Mouse (Mus musculus) embryonic facial prominence, embryonic 15.5 days (tissue): ENCODE results near the gene Aanat. TPM values are rescaled to one million over a fixed set of nuclear protein-coding genes. Genes with fewer than 3 reads are reported as not detected.

Experiments used
- ATAC-seq: fragments of 200-750 bp; cut with Nextera tagmentation; 2 replicates; pipeline ENCODE4 v1.8.0; 2017; ENCODE audit warnings: low read depth, moderate TSS enrichment; ENCODE audit not compliant: insufficient number of reproducible peaks, low FRiP score, low TSS enrichment
- H3K27ac ChIP-seq: fragments of 300-500 bp; sonication (generic); replicated peaks from 2 replicates; pipeline ENCODE4 v1.5.1; 2015; ENCODE audit warnings: mild to moderate bottlenecking, inconsistent platforms
- H3K27me3 ChIP-seq: fragments of 300-500 bp; sonication (generic); 2 replicates; pipeline ENCODE4 v1.6.1; 2015; ENCODE audit warnings: inconsistent platforms
- H3K36me3 ChIP-seq: fragments of 300-500 bp; sonication (generic); 2 replicates; pipeline ENCODE4 v1.6.1; 2015; ENCODE audit warnings: mild to moderate bottlenecking, inconsistent platforms
- H3K4me1 ChIP-seq: fragments of 300-500 bp; sonication (generic); 2 replicates; pipeline ENCODE4 v1.6.1; 2015; ENCODE audit warnings: inconsistent platforms
- H3K4me2 ChIP-seq: fragments of 300-500 bp; sonication (generic); replicated peaks from 2 replicates; pipeline ENCODE4 v1.6.1; 2015; ENCODE audit warnings: mild to moderate bottlenecking, inconsistent platforms
- H3K4me3 ChIP-seq: fragments of 300-500 bp; sonication (generic); replicated peaks from 2 replicates; pipeline ENCODE4 v1.5.1; 2015; ENCODE audit warnings: mild to moderate bottlenecking, inconsistent platforms
- H3K9ac ChIP-seq: fragments of 300-500 bp; sonication (generic); 2 replicates; pipeline ENCODE4 v1.6.1; 2015; ENCODE audit warnings: inconsistent platforms
- H3K9me3 ChIP-seq: fragments of 300-500 bp; sonication (generic); replicated peaks from 2 replicates; pipeline ENCODE4 v1.6.1; 2016; ENCODE audit warnings: inconsistent platforms
- whole genome bisulfite sequencing: fragments of 180-500 bp; shearing (Covaris S2); methylation state at CpG from one replicate; pipeline ENCODE4 v1.1.7; 2015; 5-methylcytosine and 5-hydroxymethylcytosine counted together
- polyA plus RNA-seq: library from polyadenylated mRNA; unstranded; fragments of >200 nt; fragmentation: Nextera tagmentation; extraction: Ambion mirVana; gene quantifications from 2 replicates; pipeline ENCODE4 v1.2.1, GENCODE M21; 2015

Gene Aanat
- polyA plus RNA-seq, 1 experiment from 2014 or later = not detected

DNA sequence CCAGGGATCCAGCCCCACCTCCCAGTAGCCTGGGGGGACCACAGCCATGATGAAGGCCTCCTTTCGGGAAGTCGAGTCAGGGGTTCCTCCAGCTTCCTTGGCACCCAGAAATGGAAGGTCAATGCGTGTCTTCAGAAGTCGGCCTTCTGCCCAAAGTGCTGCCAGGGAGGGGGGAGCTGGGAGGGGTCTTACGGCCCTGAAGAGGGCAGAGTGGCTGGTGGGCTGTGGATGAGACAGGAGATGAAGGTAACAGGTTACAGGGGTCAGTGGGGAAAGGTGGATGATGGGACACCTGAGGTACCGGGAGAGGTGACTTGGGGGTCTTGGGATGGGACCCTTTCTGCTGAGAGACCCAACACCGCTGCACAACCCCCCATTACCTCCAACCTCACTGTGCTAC lies 60.5 kb downstream of the Aanat start:
- Histone ChIP-seq H3K36me3 (no peaks in the 10 kb centered on the region), H3K4me2 (no peak overlapping the region), H3K27ac (peak overlapping the region; percentile 83), H3K9ac (no peak overlapping the region), H3K4me1 (peaks cover 68% of the 10 kb centered on the region), H3K4me3 (no peak overlapping the region), H3K27me3 (peaks cover under 1% of the 10 kb centered on the region; the same call in 1 of the 2 replicates), H3K9me3 (no peaks in the 10 kb centered on the region)
- WGBS = 73% methylated on average over 7 of the region's 7 CpGs
- no peak for ATAC-seq

Other genes with a start within 250 kb of the Aanat start
- gene Rnf157, start 173.4 kb upstream of the Aanat start, polyA plus RNA-seq = 15.7 and 17.0 TPM in 2 replicates
- 33.3 and 39.6 TPM in 2 replicates for gene Ubald2, start 152.3 kb upstream of the Aanat start, polyA plus RNA-seq
- 0.09 and 0.16 TPM in 2 replicates for gene Qrich2, start 120.2 kb upstream of the Aanat start, polyA plus RNA-seq
- gene Prpsap1, start 92.2 kb upstream of the Aanat start, polyA plus RNA-seq = 154 and 161 TPM in 2 replicates
- gene Sphk1, start 55.5 kb upstream of the Aanat start, polyA plus RNA-seq = 12.3 and 12.5 TPM in 2 replicates
- 14.2 and 14.6 TPM in 2 replicates for gene Ube2o, start 5.0 kb upstream of the Aanat start, polyA plus RNA-seq
- gene Rhbdf2, start 40.6 kb downstream of the Aanat start, polyA plus RNA-seq = 8.3 and 8.8 TPM in 2 replicates
- gene Prcd, start 67.1 kb downstream of the Aanat start, polyA plus RNA-seq = 3.6 and 3.8 TPM in 2 replicates
- gene Cygb, start 67.9 kb downstream of the Aanat start, polyA plus RNA-seq = 32.7 and 33.3 TPM in 2 replicates
- not detected in 2 replicates for gene St6galnac1, start 189.1 kb downstream of the Aanat start, polyA plus RNA-seq
- gene Mxra7, start 241.6 kb downstream of the Aanat start, polyA plus RNA-seq = 24.8 and 32.3 TPM in 2 replicates